ENCODE assay signal across 8 mouse cellular contexts in genomic region chr10:78392072-78392471, GRCm38 (mm10). TPM values are rescaled to one million over a fixed set of nuclear protein-coding genes. Genes with fewer than 3 reads are reported as not detected.
DNase-seq lines count a peak whose midpoint lies in the region; ATAC-seq and TF ChIP-seq lines count a peak whose summit lies in the region.

No protein-coding gene starts in this region.

- no peak overlapping the region for H3K27ac ChIP-seq in midbrain, embryonic 14.5 days (replicated peaks; ENCODE audit: low read depth, low read length)
- no peak overlapping the region for H3K27ac ChIP-seq in midbrain, embryonic 16.5 days (ENCODE audit: low read length)
- no peak overlapping the region for H3K27ac ChIP-seq in kidney, adult 2 months (ENCODE audit: insufficient read depth, low read depth, low read length)
- H3K27ac ChIP-seq in limb, embryonic 12.5 days, result no peak overlapping the region
- H3K27ac ChIP-seq in stomach, embryonic 15.5 days, result no peak overlapping the region

- H3K9ac ChIP-seq in midbrain, embryonic 14.5 days (replicated peaks; ENCODE audit: low read length), result 0 out of 2 replicates have a peak overlapping the region, but pooled peaks have one; percentile 16
- no peak overlapping the region for H3K9ac ChIP-seq in midbrain, embryonic 16.5 days (ENCODE audit: low read depth, low read length)
- no peak overlapping the region for H3K9ac ChIP-seq in limb, embryonic 12.5 days (replicated peaks)
- H3K9ac ChIP-seq in stomach, embryonic 15.5 days, result no peak overlapping the region

- DNase-seq in midbrain, embryonic 14.5 days, result peak; percentile 84
- DNase-seq in embryo, embryonic 10 days (ENCODE audit: low spot score), result peak; percentile 78
- peak; percentile 72 to 80 for DNase-seq in gastrocnemius, postnatal 4 days (ENCODE audit: low spot score in 2 of 2)
- DNase-seq in kidney, adult 2 months, result peak; percentile 85
- DNase-seq in natural killer cell, adult 2 months (ENCODE audit: low spot score in 2 of 2), result peak; percentile 71 to 76

- no peaks in the 10 kb centered on the region for H3K9me3 ChIP-seq in midbrain, embryonic 14.5 days (ENCODE audit: control insufficient read depth, low read length)
- H3K9me3 ChIP-seq in midbrain, embryonic 16.5 days (replicated peaks; ENCODE audit: control insufficient read depth, low read length, poor library complexity, severe bottlenecking), result no peaks in the 10 kb centered on the region
- no peaks in the 10 kb centered on the region for H3K9me3 ChIP-seq in limb, embryonic 12.5 days
- no peaks in the 10 kb centered on the region for H3K9me3 ChIP-seq in stomach, embryonic 15.5 days

- ATAC-seq in midbrain, embryonic 14.5 days (ENCODE audit: low FRiP score, low TSS enrichment), result no peak
- ATAC-seq in midbrain, embryonic 16.5 days, result no peak
- ATAC-seq in limb, embryonic 12.5 days (ENCODE audit: insufficient number of reproducible peaks, insufficient read depth, low FRiP score, low TSS enrichment, low read depth), result no peak
- ATAC-seq in stomach, embryonic 15.5 days (ENCODE audit: insufficient read depth, low FRiP score, low read depth), result peak; percentile 37; the same call in 1 of the 2 replicates

- TF ChIP-seq POLR2A in kidney, adult 2 months (IDR thresholded peaks at IDR 0.05; ENCODE audit: low read depth, low read length), result no peak

- H3K27me3 ChIP-seq in midbrain, embryonic 14.5 days (ENCODE audit: control insufficient read depth, insufficient read depth, low read length), result peaks cover 11% of the 10 kb centered on the region
- peaks cover 19% of the 10 kb centered on the region for H3K27me3 ChIP-seq in midbrain, embryonic 16.5 days (ENCODE audit: control insufficient read depth, insufficient read depth, low read depth, low read length)
- no peaks in the 10 kb centered on the region for H3K27me3 ChIP-seq in kidney, adult 2 months (replicated peaks; ENCODE audit: control insufficient read depth, insufficient read depth, low read length)
- H3K27me3 ChIP-seq in limb, embryonic 12.5 days, result peaks cover 42% of the 10 kb centered on the region
- peaks cover 18% of the 10 kb centered on the region for H3K27me3 ChIP-seq in stomach, embryonic 15.5 days (replicated peaks)

- H3K4me1 ChIP-seq in midbrain, embryonic 14.5 days (ENCODE audit: control insufficient read depth, insufficient read depth, low read length), result peaks cover 12% of the 10 kb centered on the region
- peaks cover 13% of the 10 kb centered on the region for H3K4me1 ChIP-seq in midbrain, embryonic 16.5 days (ENCODE audit: control insufficient read depth, insufficient read depth, low read length)
- H3K4me1 ChIP-seq in kidney, adult 2 months (ENCODE audit: control insufficient read depth, insufficient read depth, low read length), result peaks cover 2% of the 10 kb centered on the region; the same call in 1 of the 2 replicates
- peaks cover 13% of the 10 kb centered on the region for H3K4me1 ChIP-seq in limb, embryonic 12.5 days (replicated peaks)
- H3K4me1 ChIP-seq in stomach, embryonic 15.5 days, result 0 out of 2 replicates have a peak, but pooled peaks cover 2% of the 10 kb centered on the region

- H3K4me3 ChIP-seq in midbrain, embryonic 14.5 days (replicated peaks; ENCODE audit: low read depth, low read length), result no peak overlapping the region
- H3K4me3 ChIP-seq in midbrain, embryonic 16.5 days (ENCODE audit: low read depth, low read length), result no peak overlapping the region
- no peak overlapping the region for H3K4me3 ChIP-seq in kidney, adult 2 months (ENCODE audit: insufficient read depth, low read depth, low read length)
- H3K4me3 ChIP-seq in limb, embryonic 12.5 days (replicated peaks), result peak overlapping the region; percentile 11; the same call in 1 of the 2 replicates
- H3K4me3 ChIP-seq in stomach, embryonic 15.5 days (replicated peaks), result no peak overlapping the region

- 3% methylated on average over 18 of the region's 18 CpGs for WGBS in midbrain, embryonic 14.5 days
- 2% methylated on average over 18 of the region's 18 CpGs for WGBS in midbrain, embryonic 16.5 days
- WGBS in kidney, adult 2 months, result 4% methylated on average over 18 of the region's 18 CpGs
- WGBS in limb, embryonic 12.5 days, result 4% methylated on average over 18 of the region's 18 CpGs
- whole genome bisulfite sequencing in stomach, embryonic 15.5 days, result 2% methylated on average over 18 of the region's 18 CpGs

- H3K4me2 ChIP-seq in midbrain, embryonic 14.5 days (ENCODE audit: low read length), result no peak overlapping the region
- no peak overlapping the region for H3K4me2 ChIP-seq in midbrain, embryonic 16.5 days (ENCODE audit: low read length)
- peak overlapping the region; percentile 5; the same call in 1 of the 2 replicates for H3K4me2 ChIP-seq in limb, embryonic 12.5 days
- H3K4me2 ChIP-seq in stomach, embryonic 15.5 days, result no peak overlapping the region

- H3K36me3 ChIP-seq in midbrain, embryonic 14.5 days (ENCODE audit: control insufficient read depth, insufficient read depth, low read length), result no peaks in the 10 kb centered on the region
- H3K36me3 ChIP-seq in midbrain, embryonic 16.5 days (ENCODE audit: control insufficient read depth, insufficient read depth, low read length), result no peaks in the 10 kb centered on the region
- no peaks in the 10 kb centered on the region for H3K36me3 ChIP-seq in kidney, adult 2 months (ENCODE audit: control insufficient read depth, insufficient read depth, low read length)
- no peaks in the 10 kb centered on the region for H3K36me3 ChIP-seq in limb, embryonic 12.5 days
- no peaks in the 10 kb centered on the region for H3K36me3 ChIP-seq in stomach, embryonic 15.5 days

- TF ChIP-seq CTCF in kidney, adult 2 months (conservative IDR thresholded peaks at IDR 0.05; ENCODE audit: insufficient read depth, insufficient read length, low read depth, low read length), result peak; percentile 91

RNA-seq across cellular contexts. Expression of gene Rrp1, which starts 20.8 kb away (rescaled TPM):
- polyA plus RNA-seq in midbrain, embryonic 14.5 days (2014; fragmentation: Nextera tagmentation; extraction: Ambion mirVana), result 305 and 353 TPM in 2 replicates
- polyA plus RNA-seq in midbrain, embryonic 16.5 days (2015; fragmentation: Nextera tagmentation; extraction: Ambion mirVana), result 406 and 431 TPM in 2 replicates
- 100 to 1,000 TPM; 113 to 119 TPM for total RNA-seq in gastrocnemius, postnatal 4 days (2021)
- 58.2 and 80.3 TPM in 2 replicates for polyA plus RNA-seq in kidney, adult 2 months (2012; rRNA removed)
- polyA plus RNA-seq in limb, embryonic 12.5 days (2016; fragmentation: Nextera tagmentation; extraction: Ambion mirVana), result 330 and 340 TPM in 2 replicates
- 289 and 316 TPM in 2 replicates for polyA plus RNA-seq in stomach, embryonic 15.5 days (2015; fragmentation: Nextera tagmentation; extraction: Ambion mirVana)

RNA-seq across cellular contexts. Expression of gene Cstb, which starts 33.4 kb away (rescaled TPM):
- 100 and 102 TPM in 2 replicates for polyA plus RNA-seq in midbrain, embryonic 14.5 days (2014; fragmentation: Nextera tagmentation; extraction: Ambion mirVana)
- polyA plus RNA-seq in midbrain, embryonic 16.5 days (2015; fragmentation: Nextera tagmentation; extraction: Ambion mirVana), result 90.7 and 94.6 TPM in 2 replicates
- 10 to 100 TPM; 46.6 to 52.1 TPM for total RNA-seq in gastrocnemius, postnatal 4 days (2021)
- polyA plus RNA-seq in kidney, adult 2 months (2012; rRNA removed), result 101 and 115 TPM in 2 replicates
- polyA plus RNA-seq in limb, embryonic 12.5 days (2016; fragmentation: Nextera tagmentation; extraction: Ambion mirVana), result 192 and 204 TPM in 2 replicates
- 348 and 423 TPM in 2 replicates for polyA plus RNA-seq in stomach, embryonic 15.5 days (2015; fragmentation: Nextera tagmentation; extraction: Ambion mirVana)

RNA-seq across cellular contexts. Expression of gene Agpat3, which starts 39.8 kb away (rescaled TPM):
- 61.4 and 68.0 TPM in 2 replicates for polyA plus RNA-seq in midbrain, embryonic 14.5 days (2014; fragmentation: Nextera tagmentation; extraction: Ambion mirVana)
- polyA plus RNA-seq in midbrain, embryonic 16.5 days (2015; fragmentation: Nextera tagmentation; extraction: Ambion mirVana), result 61.4 and 66.3 TPM in 2 replicates
- 100 to 1,000 TPM; 231 to 259 TPM for total RNA-seq in gastrocnemius, postnatal 4 days (2021)
- 460 and 530 TPM in 2 replicates for polyA plus RNA-seq in kidney, adult 2 months (2012; rRNA removed)
- 48.7 and 52.7 TPM in 2 replicates for polyA plus RNA-seq in limb, embryonic 12.5 days (2016; fragmentation: Nextera tagmentation; extraction: Ambion mirVana)
- polyA plus RNA-seq in stomach, embryonic 15.5 days (2015; fragmentation: Nextera tagmentation; extraction: Ambion mirVana), result 60.7 and 68.0 TPM in 2 replicates
